Mouse (Mus musculus) gastrocnemius, adult 2 months (tissue): ENCODE measurements around the gene Slc25a20. TPM values are rescaled to one million over a fixed set of nuclear protein-coding genes. Genes with fewer than 3 reads are reported as not detected.
A peak's percentile ranks its signal among the peaks of the same experiment; 100 is the strongest.

Experiments used
- DNase-seq: peaks from one replicate; pipeline ENCODE4 v3.0.0; 2022
- H3K27ac ChIP-seq: fragments of 200-600 bp; 2 replicates; pipeline ENCODE4 v1.8.1; 2022; ENCODE audit warnings: mild to moderate bottlenecking
- H3K4me3 ChIP-seq: fragments of 200-600 bp; 2 replicates; pipeline ENCODE4 v1.8.1; 2022; ENCODE audit warnings: mild to moderate bottlenecking, moderate library complexity
- CTCF ChIP-seq: fragments of 200-600 bp; IDR thresholded peaks from 2 replicates; pipeline ENCODE4 v1.8.1; 2022; ENCODE audit warnings: antibody characterized with exemption, mild to moderate bottlenecking, moderate library complexity
- intact Hi-C: fragments of 180-260 bp; cut with DNase I; formaldehyde crosslinking; loops from one replicate; pipeline ENCODE4 v1.15.1; 2025
- long read RNA-seq, 2 experiments: library from polyadenylated mRNA; stranded (forward); transcript quantifications; one replicate each; pipeline ENCODE4 v2.0.0; 2021
- total RNA-seq, 2 experiments: library from RNA; stranded (reverse); gene quantifications; 2 replicates each; pipeline ENCODE4 v1.2.3; 2021

Gene Slc25a20
- 10 to 100 TPM; 55.2 to 96.6 TPM for total RNA-seq
- long read RNA-seq, experiment 1, transcript Slc25a20-201 (9 exons, 1,783 nt), result major isoform, 35 of 37 reads
- long read RNA-seq, experiment 1, partial matches to known transcripts, result 2 of 37 reads
- long read RNA-seq, experiment 1, other reads (novel, unspliced or antisense), result 0 of 37 reads
- long read RNA-seq, experiment 2, transcript Slc25a20-201 (9 exons, 1,783 nt), result major isoform, 38 of 42 reads
- long read RNA-seq, experiment 2, partial matches to known transcripts, result 1 of 42 reads
- long read RNA-seq, experiment 2, other reads (novel, unspliced or antisense), result 3 of 42 reads

DNA sequence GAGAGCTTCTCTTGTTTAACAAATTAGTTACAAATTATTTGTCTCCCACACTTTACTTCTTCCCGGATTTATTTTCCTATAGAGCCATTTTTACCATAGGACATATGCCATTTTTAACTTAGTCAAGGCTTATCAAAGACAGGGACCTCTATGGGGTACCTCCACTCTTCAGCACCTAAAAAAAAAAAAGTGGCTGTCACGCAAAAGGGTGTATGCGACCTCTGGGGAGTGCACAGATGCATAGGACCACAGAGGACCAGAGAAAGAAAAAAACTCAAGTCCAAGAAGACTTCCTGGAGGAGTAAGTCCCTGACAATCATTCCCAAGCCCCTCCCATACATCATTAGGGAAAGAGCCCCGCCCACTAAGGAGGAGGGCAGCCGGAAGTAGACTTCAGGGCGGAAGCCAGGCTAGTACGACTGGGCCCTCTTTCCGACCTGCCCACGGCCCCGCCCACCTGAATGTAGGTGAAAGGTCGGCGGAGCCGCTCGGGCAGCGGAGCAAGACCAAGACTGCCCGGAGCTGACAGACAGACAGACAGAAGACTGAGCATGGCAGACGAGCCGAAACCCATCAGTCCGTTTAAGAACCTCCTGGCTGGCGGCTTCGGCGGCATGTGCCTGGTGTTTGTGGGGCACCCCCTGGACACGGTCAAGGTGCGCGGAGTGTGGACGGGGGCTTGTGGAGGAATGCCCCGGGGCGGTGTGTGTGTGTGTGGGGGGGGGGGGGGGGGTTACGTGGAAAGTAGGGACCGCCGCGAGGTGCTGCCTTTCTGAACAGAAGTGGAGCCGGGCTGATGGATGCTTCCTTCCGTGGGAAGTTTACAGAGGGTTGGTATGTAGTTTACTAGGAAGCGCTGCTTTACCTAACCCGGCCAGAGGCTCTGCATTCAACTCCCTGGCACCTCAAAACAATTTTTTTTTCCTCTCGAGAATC, at the start of gene Slc25a20:
Slc25a20 (plus strand) TSS at position 412 of the 936 bp plus-strand sequence.
- peak within 1 kb of the TSS; percentile 87 for H3K27ac ChIP-seq
- intact Hi-C loops, result no loop called here

DNA sequence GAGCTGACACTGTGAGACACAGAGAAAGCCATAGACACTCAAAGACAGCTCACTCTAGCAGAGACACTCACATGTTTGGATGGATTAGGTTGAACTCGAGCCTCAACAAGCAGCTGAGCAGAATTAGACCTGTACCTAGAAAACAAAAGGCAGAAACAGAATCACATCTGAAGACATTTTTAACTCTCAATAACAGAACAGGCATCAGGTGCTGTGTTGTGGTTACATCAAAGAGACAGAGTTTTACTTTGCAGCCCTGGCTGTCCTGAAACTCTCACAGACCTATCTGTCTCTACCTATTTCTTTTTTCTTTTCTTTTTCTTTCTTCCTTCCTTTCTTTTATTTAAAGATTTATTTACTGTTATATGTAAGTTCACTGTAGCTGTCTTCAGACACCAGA, 44.6 kb upstream of the Slc25a20 start:
- no peak for DNase-seq

More for the DNA sequence above, at the start of gene Slc25a20:
- TF ChIP-seq CTCF, result no peak
- DNase-seq, result peak; percentile 91
- H3K4me3 ChIP-seq, result peak within 1 kb of the TSS; percentile 87

DNA sequence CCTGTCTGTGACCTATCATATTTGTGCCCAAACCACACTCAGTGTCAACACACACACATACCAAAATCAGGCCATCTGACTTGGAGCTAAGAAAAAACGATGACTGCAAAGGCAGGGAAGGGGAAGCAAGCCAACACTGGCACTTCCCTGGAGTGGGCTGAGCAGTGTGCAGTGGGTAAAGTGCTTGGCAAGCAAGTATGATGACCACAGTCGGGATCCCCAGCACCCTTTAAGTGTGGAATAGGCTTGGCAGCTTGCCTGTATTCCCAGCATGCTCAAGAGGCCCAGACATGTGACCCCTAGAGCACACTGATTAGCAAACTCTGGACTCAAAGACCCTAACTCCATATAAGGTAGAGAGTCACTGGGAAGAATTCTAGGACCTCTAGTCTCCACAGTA, 35.4 kb upstream of the Slc25a20 start:
- TF ChIP-seq CTCF, result no peak
- no peak overlapping the region for H3K27ac ChIP-seq
- DNase-seq, result peak; percentile 28
- intact Hi-C loops, result no loop called here
- no peak overlapping the region for H3K4me3 ChIP-seq

More for the DNA sequence above, 44.6 kb upstream of the Slc25a20 start:
- no peak for TF ChIP-seq CTCF
- Histone ChIP-seq H3K4me3 (no peak overlapping the region), H3K27ac (no peak overlapping the region)
- intact Hi-C loops, result no loop called here

DNA sequence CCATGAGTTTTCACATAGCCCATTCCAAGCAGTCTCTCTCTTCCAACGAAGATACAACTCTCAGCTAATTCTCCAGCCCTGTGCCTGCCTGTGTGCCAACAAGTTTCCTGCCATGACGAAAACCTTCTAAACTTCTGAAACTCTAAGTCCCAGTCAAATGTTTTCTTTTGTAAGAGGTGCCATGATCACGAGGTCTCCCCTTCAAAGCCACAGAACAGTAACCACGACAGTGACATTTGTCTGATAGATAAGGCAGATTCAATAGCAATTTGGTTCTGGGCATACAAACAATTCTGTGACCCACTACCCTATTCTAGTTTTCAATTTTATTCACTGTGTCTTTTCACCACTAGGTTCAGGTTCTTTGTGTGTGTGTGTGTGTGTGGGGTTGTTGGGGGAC, 33.7 kb upstream of the Slc25a20 start:
- no peak for TF ChIP-seq CTCF
- intact Hi-C loops, result no loop called here
- H3K27ac ChIP-seq, result no peak overlapping the region
- no peak for DNase-seq
- H3K4me3 ChIP-seq, result no peak overlapping the region

DNA sequence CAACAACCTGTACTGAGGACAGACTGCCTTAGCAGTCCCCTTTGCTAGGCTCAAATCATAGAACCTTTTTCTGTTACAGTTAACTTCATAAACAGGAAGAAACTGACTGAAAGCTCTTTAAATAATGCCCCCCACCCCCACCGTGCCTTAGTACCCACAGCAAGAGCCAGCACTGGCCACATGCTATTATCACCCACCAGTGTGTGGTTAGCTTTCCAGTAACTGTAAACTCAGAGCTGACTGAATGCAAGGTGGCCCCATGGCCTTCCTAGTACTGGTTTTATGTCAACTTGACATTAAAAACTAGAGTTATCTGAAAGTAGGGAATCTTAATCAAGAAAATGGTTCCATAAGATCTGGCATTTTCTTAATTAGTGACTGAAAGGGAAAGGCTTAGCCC, 31.2 kb upstream of the Slc25a20 start:
- no peak for DNase-seq
- Histone ChIP-seq H3K4me3 (no peak overlapping the region), H3K27ac (no peak overlapping the region)
- intact Hi-C loops, result no loop called here
- no peak for TF ChIP-seq CTCF

DNA sequence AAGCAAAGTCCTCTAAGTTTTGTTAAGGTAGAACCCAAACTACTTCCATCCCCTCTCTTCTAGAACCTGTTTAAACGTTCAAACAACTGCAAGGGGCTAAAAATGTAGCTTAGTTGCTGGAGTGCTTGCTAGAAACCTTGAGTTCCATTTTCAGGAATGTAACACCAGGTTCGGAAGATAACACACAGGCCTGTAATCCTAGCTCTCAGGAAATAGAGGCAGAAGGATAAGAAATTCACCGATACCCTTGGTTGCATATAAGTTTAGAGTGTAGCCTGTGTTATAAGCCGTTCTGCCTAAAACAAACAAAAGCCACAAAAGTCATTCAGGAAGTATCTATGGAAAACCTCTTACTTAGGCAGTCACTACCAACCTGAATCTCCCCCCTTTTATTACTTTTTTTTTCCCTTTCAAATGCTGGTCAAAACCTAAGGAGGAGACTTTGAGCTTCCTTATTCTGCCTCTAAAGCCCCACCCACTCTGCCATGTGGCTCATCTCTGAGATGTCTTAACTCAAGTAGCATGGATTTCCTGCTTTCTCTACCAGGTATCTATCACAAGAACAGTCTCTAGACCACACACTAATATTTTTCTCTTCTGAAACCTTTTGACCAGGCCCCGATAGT, 30.1 kb upstream of the Slc25a20 start:
- H3K4me3 ChIP-seq, result no peak overlapping the region
- TF ChIP-seq CTCF, result no peak
- intact Hi-C loops, result no loop called here
- DNase-seq, result no peak
- H3K27ac ChIP-seq, result no peak overlapping the region

DNA sequence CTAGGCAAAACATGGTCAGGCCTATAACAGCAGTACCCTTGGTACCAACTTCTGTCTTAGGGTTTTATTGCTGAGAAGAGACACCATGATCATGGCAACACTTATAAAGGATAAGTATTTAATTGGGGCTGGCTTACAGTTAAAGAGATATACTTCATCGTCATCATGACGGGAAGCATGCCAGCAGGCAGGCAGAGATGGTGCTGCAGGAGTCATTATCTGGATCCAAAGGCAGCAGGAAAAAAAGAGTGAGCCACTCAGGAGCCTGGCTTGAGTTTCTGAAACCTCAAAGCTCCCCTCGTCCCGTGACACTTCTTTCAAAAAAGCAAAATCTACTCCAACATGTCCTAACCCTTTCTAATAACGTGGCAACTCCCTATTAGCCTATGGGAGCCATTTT, 29.5 kb upstream of the Slc25a20 start:
- no peak for TF ChIP-seq CTCF
- intact Hi-C loops, result no loop called here
- Histone ChIP-seq H3K27ac (no peak overlapping the region), H3K4me3 (no peak overlapping the region)
- no peak for DNase-seq

DNA sequence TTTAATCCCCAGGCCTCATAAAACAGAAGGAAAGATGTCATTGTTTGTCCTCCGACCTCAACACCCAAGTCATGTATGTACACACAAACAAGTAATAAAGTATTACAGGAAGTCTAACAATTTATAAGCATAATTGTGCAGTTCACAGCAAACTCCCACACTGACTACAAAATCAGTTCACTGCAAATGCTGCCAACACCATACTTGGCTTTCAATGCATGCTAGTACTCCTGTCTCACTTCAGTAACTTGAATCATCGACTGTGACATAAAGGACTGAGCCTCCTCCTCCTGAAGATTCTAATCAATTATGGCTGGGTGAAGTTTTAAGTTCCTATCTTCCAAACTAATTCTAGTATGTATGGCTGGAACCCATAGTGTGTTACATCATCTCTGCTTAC, 28.0 kb upstream of the Slc25a20 start:
- no peak for DNase-seq
- Histone ChIP-seq H3K27ac (no peak overlapping the region), H3K4me3 (no peak overlapping the region)
- TF ChIP-seq CTCF, result no peak
- intact Hi-C loops, result no loop called here

DNA sequence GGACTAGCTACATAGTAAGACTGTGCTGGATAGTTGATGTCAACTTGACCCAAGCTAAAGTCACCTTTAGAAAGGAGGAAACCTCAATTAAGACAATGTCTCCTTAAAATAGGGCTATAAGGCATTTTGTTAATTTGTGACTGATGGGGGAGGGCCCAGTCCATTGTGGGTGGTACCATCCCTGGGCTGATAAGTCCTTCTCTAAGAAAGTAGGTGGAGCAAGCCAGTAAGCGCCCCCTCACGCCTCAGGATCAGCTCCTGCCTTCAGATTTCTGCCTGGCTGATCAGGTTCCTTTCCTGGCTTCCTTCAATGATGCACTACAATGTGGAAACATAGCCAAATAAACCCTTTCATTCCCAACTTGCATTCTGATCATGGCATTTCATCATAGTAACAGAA, 26.5 kb upstream of the Slc25a20 start:
- no peak overlapping the region for H3K4me3 ChIP-seq
- intact Hi-C loops, result no loop called here
- TF ChIP-seq CTCF, result no peak
- H3K27ac ChIP-seq, result no peak overlapping the region
- no peak for DNase-seq

DNA sequence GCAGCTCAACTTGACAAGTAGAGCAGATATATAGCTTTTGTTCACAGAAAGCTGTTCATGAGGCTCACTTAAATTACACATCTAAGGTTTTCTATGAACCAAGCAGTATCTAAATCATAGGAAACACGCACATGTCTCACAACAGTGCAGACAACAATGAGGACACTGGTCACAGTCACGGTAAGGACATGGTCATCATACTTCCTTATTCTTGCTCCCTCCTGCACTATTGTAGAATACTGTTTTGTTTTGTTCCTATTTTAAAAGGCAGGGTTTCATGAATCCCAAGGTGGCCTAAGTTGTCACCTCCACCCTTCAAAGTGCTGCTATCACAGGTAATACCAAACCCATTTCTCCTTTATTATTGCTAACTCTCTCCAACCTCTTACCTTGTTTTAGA, 22.1 kb upstream of the Slc25a20 start:
- intact Hi-C loops, result no loop called here
- Histone ChIP-seq H3K4me3 (no peak overlapping the region), H3K27ac (no peak overlapping the region)
- DNase-seq, result no peak
- TF ChIP-seq CTCF, result no peak

DNA sequence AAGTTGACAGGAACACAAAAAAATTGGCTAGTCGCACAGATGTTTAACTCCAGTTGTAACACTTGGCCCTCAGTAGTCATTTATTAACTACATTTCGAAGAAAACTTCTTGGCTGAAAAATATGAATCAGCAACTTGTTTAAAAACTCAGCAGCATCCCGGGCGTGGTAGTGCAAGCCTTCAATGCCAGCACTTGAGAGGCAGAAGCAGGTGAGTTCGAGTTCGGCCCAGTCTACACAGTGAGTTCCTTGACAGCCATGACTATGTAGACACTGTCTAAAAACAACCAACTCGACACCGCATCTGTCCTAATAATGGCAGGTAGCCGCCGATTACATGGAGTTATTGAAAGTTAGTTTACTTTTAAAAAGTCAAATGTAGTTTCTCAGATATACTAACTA, 13.7 kb upstream of the Slc25a20 start:
- H3K27ac ChIP-seq, result peak overlapping the region; percentile 90
- H3K4me3 ChIP-seq, result peak overlapping the region; percentile 98
- intact Hi-C loops, result loop anchor here (2.0 kb wide), 1 partner anchor 81 kb away; the partner anchor contains the start of gene Ndufaf3
- no peak for DNase-seq
- no peak for TF ChIP-seq CTCF

DNA sequence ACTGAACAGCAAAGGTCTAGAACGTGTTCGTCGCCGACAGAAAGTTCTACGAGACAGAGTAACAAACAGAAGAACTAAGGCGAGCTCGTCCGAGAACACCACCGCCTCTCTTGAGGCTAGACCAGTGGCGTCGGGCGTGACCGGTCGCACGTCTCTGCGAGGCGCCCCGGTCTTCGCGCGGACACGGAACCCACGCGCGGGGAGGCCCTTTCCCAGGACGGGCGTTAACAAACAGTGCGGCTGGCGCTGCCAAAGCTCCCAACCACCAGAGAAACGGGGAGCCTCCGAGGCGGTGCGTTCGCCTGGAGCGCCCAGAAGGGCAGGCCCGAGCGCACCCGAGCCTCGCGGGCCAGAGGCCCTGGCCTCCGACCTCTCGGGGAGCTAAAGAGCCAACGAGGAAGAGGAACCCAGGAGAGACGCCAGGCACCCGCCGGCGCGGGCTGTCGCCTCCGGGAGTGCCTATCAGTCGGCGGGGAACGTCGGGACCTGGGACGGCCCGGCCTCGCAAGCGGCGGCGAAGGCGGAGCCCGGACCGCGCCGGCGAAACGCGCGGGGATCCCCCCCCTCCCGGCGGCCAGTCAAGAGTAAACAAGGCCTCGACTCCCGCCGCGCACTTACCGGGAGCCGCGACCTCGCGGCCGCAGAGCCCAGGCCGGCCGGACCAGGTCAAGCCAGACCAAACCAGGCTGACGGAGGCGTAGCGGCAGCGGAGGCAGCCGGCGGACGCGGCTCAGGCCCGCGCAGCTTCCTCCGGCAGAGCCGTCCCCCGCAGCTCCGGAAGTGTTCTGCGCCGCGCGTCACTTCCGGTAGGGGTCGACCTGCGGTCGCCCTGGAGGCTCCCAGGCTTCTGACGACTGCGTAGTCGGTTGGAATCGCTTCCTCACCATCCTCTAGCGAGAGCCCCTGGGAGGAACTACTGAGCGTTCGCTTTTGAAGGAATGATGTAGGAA, 13.0 kb upstream of the Slc25a20 start, which contains the start of gene Arih2:
Arih2 (minus strand) TSS at position 776 of the 950 bp plus-strand sequence.
- DNase-seq, result peak; percentile 96
- intact Hi-C loops, result loop anchor here (2.0 kb wide), 1 partner anchor 82 kb away; the partner anchor contains the start of gene Ndufaf3
- no peak for TF ChIP-seq CTCF
- peak within 1 kb of the TSS; percentile 90 for H3K27ac ChIP-seq
- peak within 1 kb of the TSS; percentile 98 for H3K4me3 ChIP-seq
